Mouse (Mus musculus) heart, adult 11 months (tissue): ENCODE measurements around the gene Cutc.

ENCODE experiments used
- DNase-seq: peaks from one replicate; pipeline ENCODE4 v3.0.0; 2022

Gene Cutc

DNA sequence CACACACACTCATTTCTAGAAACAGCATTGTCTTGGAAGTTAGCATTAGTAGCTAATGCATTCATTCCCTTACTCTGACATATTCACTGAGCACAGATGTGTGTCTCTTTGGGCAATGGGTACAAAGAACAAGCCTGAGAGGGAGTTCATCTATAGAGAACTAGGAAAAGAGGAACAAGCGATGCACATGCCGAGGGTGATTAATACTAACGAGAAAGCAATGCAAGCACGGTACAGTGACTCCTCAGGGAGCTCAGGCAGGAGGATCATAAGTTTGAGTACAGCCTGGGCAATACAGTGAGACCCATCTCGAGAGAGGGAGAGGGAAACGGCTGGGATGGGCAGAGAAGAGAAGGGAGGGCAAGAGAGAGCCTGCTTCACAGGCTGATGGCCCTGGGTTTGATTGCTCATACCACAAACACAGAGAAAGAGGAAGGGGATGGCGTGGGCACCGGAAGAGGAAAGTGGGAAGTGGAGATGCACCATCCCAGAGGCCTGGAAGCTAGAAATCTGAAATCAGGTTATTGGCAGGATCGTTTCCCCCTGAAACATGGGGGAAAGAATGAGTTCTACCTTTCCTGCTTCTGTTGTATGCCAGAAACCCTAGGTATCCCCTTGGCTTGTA lies 48.7 kb downstream of the Cutc start:
- peak; percentile 82 for DNase-seq

- peak; percentile 66 for DNase-seq
Measured at GRCm38 (mm10) chr19:43803866-43804265, 51.1 kb downstream of the Cutc start.

DNA sequence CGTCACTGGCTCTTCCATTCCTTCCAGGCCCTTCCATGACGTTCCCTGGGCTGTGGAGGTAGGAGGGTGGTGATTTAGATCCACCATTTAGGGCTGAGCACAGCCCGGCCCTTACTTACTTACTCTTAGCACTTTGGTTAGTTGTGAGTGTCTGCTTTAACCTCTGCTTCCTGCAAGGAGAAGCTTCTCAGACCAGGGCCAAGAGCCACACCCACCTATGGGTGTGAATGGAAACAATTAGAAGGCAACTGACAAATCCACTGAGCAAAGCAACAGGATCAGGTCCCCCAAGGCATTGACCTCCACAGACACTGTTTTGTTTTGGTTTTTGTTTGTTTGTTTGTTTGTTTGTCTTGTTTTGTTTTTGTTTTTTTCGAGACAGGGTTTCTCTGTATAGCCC lies 56.5 kb downstream of the Cutc start:
- no peak for DNase-seq

- DNase-seq = no peak
Measured at GRCm38 (mm10) chr19:43811419-43811818, 58.6 kb downstream of the Cutc start.

- DNase-seq = no peak
Measured at GRCm38 (mm10) chr19:43813315-43813714, 60.5 kb downstream of the Cutc start.

GRCm38 (mm10) chr19:43815661-43816414 lies 63.0 kb downstream of the Cutc start:
- DNase-seq = no peak
